Mouse (Mus musculus) hindbrain, embryonic 11.5 days (tissue): ENCODE measurements at regions not wholly inside any gene's neighbourhood (a gene's known extent, or its start where the extent isn't known, plus 50 kb on each side); places are given as distances from the start of the nearest gene placed in this dataset.
A peak's percentile ranks its signal among the peaks of the same experiment; 100 is the strongest.

ENCODE experiments used
- ATAC-seq: fragments of 200-750 bp; cut with Nextera tagmentation; 2 replicates; pipeline ENCODE4 v1.8.0; 2017; ENCODE audit warnings: mild to moderate bottlenecking, moderate TSS enrichment, moderate library complexity; ENCODE audit not compliant: low FRiP score
- DNase-seq: peaks from one replicate; pipeline ENCODE4 v3.0.0-alpha.2; 2015; ENCODE audit warnings: low spot score
- H3K27ac ChIP-seq: fragments of 300-500 bp; sonication (generic); 2 replicates; pipeline ENCODE4 v1.5.1; 2014; ENCODE audit warnings: mild to moderate bottlenecking, low read depth, low read length
- H3K27me3 ChIP-seq: fragments of 300-500 bp; sonication (generic); 2 replicates; pipeline ENCODE4 v1.6.1; 2014; ENCODE audit warnings: mild to moderate bottlenecking, low read length, moderate library complexity, mixed read lengths; ENCODE audit not compliant: control insufficient read depth, insufficient read depth
- H3K36me3 ChIP-seq: fragments of 300-500 bp; sonication (generic); 2 replicates; pipeline ENCODE4 v1.6.1; 2014; ENCODE audit warnings: mild to moderate bottlenecking, low read length, moderate library complexity, mixed read lengths; ENCODE audit not compliant: control insufficient read depth, insufficient read depth
- H3K4me1 ChIP-seq: fragments of 300-500 bp; sonication (generic); replicated peaks from 2 replicates; pipeline ENCODE4 v1.6.1; 2014; ENCODE audit warnings: low read length, mixed read lengths; ENCODE audit not compliant: control insufficient read depth, insufficient read depth
- H3K4me2 ChIP-seq: fragments of 300-500 bp; sonication (generic); replicated peaks from 2 replicates; pipeline ENCODE4 v1.6.1; 2014; ENCODE audit warnings: mild to moderate bottlenecking, low read depth, low read length
- H3K4me3 ChIP-seq: fragments of 300-500 bp; sonication (generic); 2 replicates; pipeline ENCODE4 v1.5.1; 2014; ENCODE audit warnings: low read depth, low read length
- H3K9ac ChIP-seq: fragments of 300-500 bp; sonication (generic); 2 replicates; pipeline ENCODE4 v1.6.1; 2014; ENCODE audit warnings: low read depth, low read length
- H3K9me3 ChIP-seq: fragments of 300-500 bp; sonication (generic); 2 replicates; pipeline ENCODE4 v1.6.1; 2016; ENCODE audit warnings: low read length; ENCODE audit not compliant: control insufficient read depth
- WGBS: fragments of 180-500 bp; shearing (Covaris S2); extraction: QIAGEN DNeasy Blood & Tissue Kit; methylation state at CpG from one replicate; pipeline ENCODE4 v1.1.7; 2014; 5-methylcytosine and 5-hydroxymethylcytosine counted together

GRCm38 (mm10) chr8:103230741-103231475 lies 445.5 kb upstream of the Cdh11 start:
- Histone ChIP-seq H3K9me3 (no peaks in the 10 kb centered on the region), H3K4me3 (no peak overlapping the region), H3K4me1 (no peaks in the 10 kb centered on the region), H3K9ac (no peak overlapping the region), H3K4me2 (no peak overlapping the region), H3K27me3 (no peaks in the 10 kb centered on the region), H3K27ac (no peak overlapping the region), H3K36me3 (no peaks in the 10 kb centered on the region)
- 64% methylated on average over 9 of the region's 9 CpGs for WGBS
- ATAC-seq (no peak), DNase-seq (no peak)

GRCm38 (mm10) chr8:103234374-103234773 lies 448.9 kb upstream of the Cdh11 start:
- no peak for DNase-seq
- WGBS: 59% methylated on average over 2 of the region's 2 CpGs
- Histone ChIP-seq H3K27me3 (no peaks in the 10 kb centered on the region), H3K9ac (no peak overlapping the region), H3K4me2 (no peak overlapping the region), H3K4me3 (no peak overlapping the region), H3K27ac (no peak overlapping the region), H3K9me3 (no peaks in the 10 kb centered on the region), H3K4me1 (no peaks in the 10 kb centered on the region), H3K36me3 (no peaks in the 10 kb centered on the region)
- ATAC-seq: no peak

GRCm38 (mm10) chr8:103235614-103236013 lies 450.2 kb upstream of the Cdh11 start:
- Histone ChIP-seq H3K9me3 (no peaks in the 10 kb centered on the region), H3K4me3 (no peak overlapping the region), H3K27me3 (no peaks in the 10 kb centered on the region), H3K4me1 (no peaks in the 10 kb centered on the region), H3K27ac (no peak overlapping the region), H3K36me3 (no peaks in the 10 kb centered on the region), H3K9ac (no peak overlapping the region), H3K4me2 (no peak overlapping the region)
- ATAC-seq (no peak), DNase-seq (no peak)
- WGBS: 71% methylated on average over 1 of the region's 1 CpGs

GRCm38 (mm10) chr8:103238456-103238970 lies 453.1 kb upstream of the Cdh11 start:
- Histone ChIP-seq H3K27me3 (no peaks in the 10 kb centered on the region), H3K4me1 (no peaks in the 10 kb centered on the region), H3K27ac (no peak overlapping the region), H3K36me3 (no peaks in the 10 kb centered on the region), H3K4me2 (no peak overlapping the region), H3K4me3 (no peak overlapping the region), H3K9me3 (no peaks in the 10 kb centered on the region), H3K9ac (no peak overlapping the region)
- ATAC-seq (no peak), DNase-seq (no peak)

- Histone ChIP-seq H3K27ac (no peak overlapping the region), H3K27me3 (no peaks in the 10 kb centered on the region), H3K36me3 (no peaks in the 10 kb centered on the region), H3K4me3 (no peak overlapping the region), H3K9me3 (no peaks in the 10 kb centered on the region), H3K4me2 (no peak overlapping the region), H3K9ac (no peak overlapping the region), H3K4me1 (no peaks in the 10 kb centered on the region)
- ATAC-seq (no peak), DNase-seq (no peak)
- WGBS: 84% methylated on average over 2 of the region's 2 CpGs
Observed at GRCm38 (mm10) chr8:103244169-103244568, 458.7 kb upstream of the Cdh11 start.

GRCm38 (mm10) chr8:103244658-103245057 lies 459.2 kb upstream of the Cdh11 start:
- no peak for ATAC-seq
- Histone ChIP-seq H3K4me1 (no peaks in the 10 kb centered on the region), H3K9me3 (no peaks in the 10 kb centered on the region), H3K36me3 (no peaks in the 10 kb centered on the region), H3K4me3 (no peak overlapping the region), H3K4me2 (no peak overlapping the region), H3K9ac (no peak overlapping the region), H3K27ac (no peak overlapping the region), H3K27me3 (no peaks in the 10 kb centered on the region)
- 87% methylated on average over 6 of the region's 6 CpGs for WGBS
- no peak for DNase-seq

- no peak overlapping the region for H3K27ac ChIP-seq
- H3K4me3 ChIP-seq: no peak overlapping the region
- ATAC-seq (peak; percentile 81), DNase-seq (peak; percentile 38)
- H3K4me2 ChIP-seq: no peak overlapping the region
- H3K9ac ChIP-seq: no peak overlapping the region
- 25% methylated on average over 9 of the region's 9 CpGs for WGBS
- H3K36me3 ChIP-seq: no peaks in the 10 kb centered on the region
- no peaks in the 10 kb centered on the region for H3K4me1 ChIP-seq
- no peaks in the 10 kb centered on the region for H3K9me3 ChIP-seq
- no peaks in the 10 kb centered on the region for H3K27me3 ChIP-seq
Observed at GRCm38 (mm10) chr8:103245864-103246263, 460.4 kb upstream of the Cdh11 start.

- Histone ChIP-seq H3K9me3 (no peaks in the 10 kb centered on the region), H3K27me3 (no peaks in the 10 kb centered on the region), H3K36me3 (no peaks in the 10 kb centered on the region), H3K4me1 (no peaks in the 10 kb centered on the region), H3K4me3 (no peak overlapping the region), H3K4me2 (no peak overlapping the region), H3K27ac (no peak overlapping the region), H3K9ac (no peak overlapping the region)
- no peak for DNase-seq
- no peak for ATAC-seq
Observed at GRCm38 (mm10) chr8:103261236-103261635, 475.8 kb upstream of the Cdh11 start.

- DNase-seq (no peak), ATAC-seq (no peak)
- WGBS: 91% methylated on average over 3 of the region's 3 CpGs
- Histone ChIP-seq H3K4me1 (no peaks in the 10 kb centered on the region), H3K27ac (no peak overlapping the region), H3K4me2 (no peak overlapping the region), H3K9me3 (no peaks in the 10 kb centered on the region), H3K9ac (no peak overlapping the region), H3K4me3 (no peak overlapping the region), H3K36me3 (no peaks in the 10 kb centered on the region), H3K27me3 (no peaks in the 10 kb centered on the region)
Observed at GRCm38 (mm10) chr8:103270035-103270434, 484.6 kb upstream of the Cdh11 start.
